Comparison of ENCODE assay signal across 19 mouse cellular contexts in genomic region chr16:59280542-59280941, GRCm38 (mm10). TPM values are rescaled to one million over a fixed set of nuclear protein-coding genes. Genes with fewer than 3 reads are reported as not detected.
"Had no signal": no experiment of that assay in that cellular context is flagged by ENCODE, and none has a peak within 500 bp of the region (broad histone marks: within the 10 kb centered on the region; RNA-seq: fewer than 3 reads in every experiment).

No protein-coding gene starts in this region.

- H3K36me3 ChIP-seq: kidney, embryonic 15.5 days; limb, embryonic 12.5 days; lung, embryonic 15.5 days; midbrain, embryonic 12.5 days; neural tube, embryonic 15.5 days had no signal

- H3K9me3 ChIP-seq: kidney, embryonic 15.5 days; limb, embryonic 12.5 days; lung, embryonic 15.5 days; midbrain, embryonic 12.5 days; neural tube, embryonic 15.5 days had no signal

- DNase-seq: kidney, adult 2 months; kidney, postnatal 14 days; layer of hippocampus, adult 9-11 months; layer of hippocampus, postnatal 36 days; lung, postnatal 14 days; thymus, postnatal 4 days had no signal

- H3K4me3 ChIP-seq: kidney, embryonic 15.5 days; limb, embryonic 12.5 days; lung, embryonic 15.5 days; megakaryocyte, embryonic 14.5 days; midbrain, embryonic 12.5 days; myocyte; neural tube, embryonic 15.5 days had no signal

- ATAC-seq: intestine, embryonic 16.5 days had no signal

- H3K4me1 ChIP-seq: kidney, embryonic 15.5 days; limb, embryonic 12.5 days; lung, embryonic 15.5 days; megakaryocyte, embryonic 14.5 days; midbrain, embryonic 12.5 days; neural tube, embryonic 15.5 days had no signal

- H3K9ac ChIP-seq: kidney, embryonic 15.5 days; limb, embryonic 12.5 days; lung, embryonic 15.5 days; midbrain, embryonic 12.5 days; neural tube, embryonic 15.5 days had no signal

- H3K4me2 ChIP-seq: kidney, embryonic 15.5 days; limb, embryonic 12.5 days; lung, embryonic 15.5 days; midbrain, embryonic 12.5 days; neural tube, embryonic 15.5 days had no signal

- H3K27me3 ChIP-seq: kidney, embryonic 15.5 days; limb, embryonic 12.5 days; lung, embryonic 15.5 days; megakaryocyte, embryonic 14.5 days; midbrain, embryonic 12.5 days; neural tube, embryonic 15.5 days had no signal

- H3K27ac ChIP-seq: kidney, embryonic 15.5 days; limb, embryonic 12.5 days; lung, embryonic 15.5 days; macrophage; midbrain, embryonic 12.5 days; neural tube, embryonic 15.5 days; stomach, postnatal 0 days had no signal

RNA-seq across cellular contexts. Expression of gene Olfr202, which starts 6.1 kb away (rescaled TPM):
- total RNA-seq: layer of hippocampus, postnatal 36 days; left cerebral cortex, postnatal 36 days; liver, adult 2 months had no signal
- polyA plus RNA-seq: intestine, embryonic 16.5 days; kidney, adult 2 months; kidney, embryonic 15.5 days; limb, embryonic 12.5 days; liver, adult 2 months; lung, embryonic 15.5 days; macrophage; midbrain, embryonic 12.5 days; myocyte; neural tube, embryonic 11.5 days; neural tube, embryonic 15.5 days; stomach, postnatal 0 days had no signal

RNA-seq across cellular contexts. Expression of gene Olfr201, which starts 8.1 kb away (rescaled TPM):
- total RNA-seq: layer of hippocampus, postnatal 36 days; left cerebral cortex, postnatal 36 days; liver, adult 2 months had no signal
- polyA plus RNA-seq: intestine, embryonic 16.5 days; kidney, adult 2 months; kidney, embryonic 15.5 days; limb, embryonic 12.5 days; liver, adult 2 months; lung, embryonic 15.5 days; macrophage; midbrain, embryonic 12.5 days; myocyte; neural tube, embryonic 11.5 days; neural tube, embryonic 15.5 days; stomach, postnatal 0 days had no signal

RNA-seq across cellular contexts. Expression of gene Olfr203, which starts 18.1 kb away (rescaled TPM):
- total RNA-seq: layer of hippocampus, postnatal 36 days; left cerebral cortex, postnatal 36 days; liver, adult 2 months had no signal
- polyA plus RNA-seq: intestine, embryonic 16.5 days; kidney, adult 2 months; kidney, embryonic 15.5 days; limb, embryonic 12.5 days; liver, adult 2 months; lung, embryonic 15.5 days; macrophage; midbrain, embryonic 12.5 days; myocyte; neural tube, embryonic 11.5 days; neural tube, embryonic 15.5 days; stomach, postnatal 0 days had no signal

RNA-seq across cellular contexts. Expression of gene Olfr204, which starts 37.5 kb away (rescaled TPM):
- total RNA-seq: liver, adult 2 months had no signal
- polyA plus RNA-seq: intestine, embryonic 16.5 days; kidney, adult 2 months; kidney, embryonic 15.5 days; limb, embryonic 12.5 days; liver, adult 2 months; lung, embryonic 15.5 days; macrophage; midbrain, embryonic 12.5 days; myocyte; neural tube, embryonic 11.5 days; neural tube, embryonic 15.5 days; stomach, postnatal 0 days had no signal

RNA-seq across cellular contexts. Expression of gene Olfr205, which starts 50.4 kb away (rescaled TPM):
- total RNA-seq: layer of hippocampus, postnatal 36 days; left cerebral cortex, postnatal 36 days; liver, adult 2 months had no signal
- polyA plus RNA-seq: intestine, embryonic 16.5 days; kidney, adult 2 months; kidney, embryonic 15.5 days; limb, embryonic 12.5 days; liver, adult 2 months; lung, embryonic 15.5 days; macrophage; midbrain, embryonic 12.5 days; myocyte; neural tube, embryonic 11.5 days; neural tube, embryonic 15.5 days; stomach, postnatal 0 days had no signal
